Comparison of ENCODE assay signal across 30 mouse cellular contexts in the genomic region with DNA sequence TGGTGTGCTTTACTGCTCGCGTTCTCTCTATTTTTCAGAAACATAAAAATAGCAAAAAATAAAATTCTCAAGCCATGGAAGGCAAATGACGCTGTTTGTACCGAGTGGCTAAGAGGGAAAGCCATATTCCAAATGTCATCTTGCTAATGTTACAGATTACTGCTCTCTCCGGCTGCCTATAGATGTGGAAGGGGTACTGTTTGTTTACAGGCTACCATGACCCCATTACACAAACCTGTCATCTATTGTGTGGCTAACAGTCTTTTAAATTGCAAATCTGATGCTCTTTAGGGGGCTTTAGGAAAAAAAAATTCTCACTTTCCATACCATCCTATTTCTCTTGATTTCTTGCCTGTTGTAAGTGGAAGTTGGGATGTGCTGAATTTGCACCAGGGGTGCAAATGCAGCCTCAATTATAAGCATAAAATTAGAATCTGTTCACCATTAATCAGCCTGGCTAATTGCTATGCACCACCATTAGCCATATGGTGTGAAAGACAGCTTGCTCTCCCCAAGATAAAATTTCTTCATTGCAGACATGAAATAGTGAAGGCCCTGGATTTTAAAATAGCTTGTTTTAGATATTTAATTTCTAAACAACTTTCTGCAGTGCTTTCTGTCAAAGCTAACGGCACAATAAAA. TPM values are rescaled to one million over a fixed set of nuclear protein-coding genes. Genes with fewer than 3 reads are reported as not detected.
DNase-seq lines count a peak whose midpoint lies in the region; ATAC-seq and TF ChIP-seq lines count a peak whose summit lies in the region.
"Had no signal": no experiment of that assay in that cellular context is flagged by ENCODE, and none has a peak within 500 bp of the region (broad histone marks: within the 10 kb centered on the region; RNA-seq: fewer than 3 reads in every experiment).

No protein-coding gene starts in this region.

- TF ChIP-seq POLR2A in brain, embryonic 14.5 days (IDR thresholded peaks at IDR 0.05; ENCODE audit: borderline replicate concordance, extremely low read depth, insufficient read depth, insufficient read length, poor library complexity, severe bottlenecking): no peak

- 0 out of 2 replicates have a peak, but pooled peaks cover 3% of the 10 kb centered on the region for H3K27me3 ChIP-seq in forebrain, embryonic 14.5 days (replicated peaks; ENCODE audit: control insufficient read depth, insufficient read depth, low read length)
- H3K27me3 ChIP-seq in forebrain, embryonic 16.5 days (replicated peaks; ENCODE audit: control insufficient read depth, insufficient read depth, low read length): peaks cover 12% of the 10 kb centered on the region; the same call in 1 of the 2 replicates
- H3K27me3 ChIP-seq in midbrain, embryonic 13.5 days: no peaks in the 10 kb centered on the region
- H3K27me3 ChIP-seq in midbrain, embryonic 10.5 days (ENCODE audit: low read depth, poor library complexity, severe bottlenecking): no peaks in the 10 kb centered on the region
- H3K27me3 ChIP-seq in neural tube, embryonic 15.5 days (replicated peaks): no peaks in the 10 kb centered on the region
- H3K27me3 ChIP-seq: heart, embryonic 12.5 days; intestine, embryonic 15.5 days; liver, embryonic 12.5 days; Patski had no signal

- no peaks in the 10 kb centered on the region for H3K36me3 ChIP-seq in forebrain, embryonic 14.5 days (ENCODE audit: control insufficient read depth, insufficient read depth, low read length)
- no peaks in the 10 kb centered on the region for H3K36me3 ChIP-seq in forebrain, embryonic 16.5 days (ENCODE audit: control insufficient read depth, insufficient read depth)
- H3K36me3 ChIP-seq in midbrain, embryonic 13.5 days: no peaks in the 10 kb centered on the region
- no peaks in the 10 kb centered on the region for H3K36me3 ChIP-seq in midbrain, embryonic 10.5 days
- H3K36me3 ChIP-seq in neural tube, embryonic 15.5 days: no peaks in the 10 kb centered on the region
- H3K36me3 ChIP-seq: forebrain, embryonic 10.5 days; heart, embryonic 12.5 days; intestine, embryonic 15.5 days; liver, embryonic 12.5 days had no signal

- H3K27ac ChIP-seq in forebrain, embryonic 14.5 days (ENCODE audit: low read depth, low read length): peak overlapping the region; percentile 33; the same call in 1 of the 2 replicates
- H3K27ac ChIP-seq in forebrain, embryonic 16.5 days (ENCODE audit: low read length): no peak overlapping the region
- peak overlapping the region; percentile 31; the same call in 1 of the 2 replicates for H3K27ac ChIP-seq in midbrain, embryonic 13.5 days
- H3K27ac ChIP-seq in midbrain, embryonic 10.5 days (replicated peaks): no peak overlapping the region
- peak overlapping the region; percentile 37; the same call in 1 of the 2 replicates for H3K27ac ChIP-seq in neural tube, embryonic 15.5 days (replicated peaks)
- H3K27ac ChIP-seq: embryonic facial prominence, embryonic 13.5 days; forebrain, embryonic 10.5 days; intestine, embryonic 15.5 days; layer of hippocampus, adult 2 months; liver, embryonic 12.5 days had no signal

- peak; percentile 66 for ATAC-seq in forebrain, embryonic 14.5 days
- no peak for ATAC-seq in forebrain, embryonic 16.5 days
- ATAC-seq in midbrain, embryonic 13.5 days: no peak
- no peak; the same call in 1 of the 2 replicates for ATAC-seq in neural tube, embryonic 15.5 days (ENCODE audit: low FRiP score)
- ATAC-seq: intestine, embryonic 15.5 days; liver, embryonic 12.5 days; liver, postnatal 0 days; Patski had no signal

- 65% methylated on average over 6 of the region's 6 CpGs for WGBS in forebrain, embryonic 14.5 days
- 57% methylated on average over 6 of the region's 6 CpGs for WGBS in forebrain, embryonic 16.5 days
- WGBS in midbrain, embryonic 13.5 days: 74% methylated on average over 6 of the region's 6 CpGs
- 80% methylated on average over 6 of the region's 6 CpGs for WGBS in midbrain, embryonic 10.5 days
- WGBS in neural tube, embryonic 15.5 days: 40% methylated on average over 6 of the region's 6 CpGs

- H3K4me3 ChIP-seq in forebrain, embryonic 14.5 days (ENCODE audit: low read depth, low read length): no peak overlapping the region
- H3K4me3 ChIP-seq in forebrain, embryonic 16.5 days (replicated peaks; ENCODE audit: low read length): no peak overlapping the region
- H3K4me3 ChIP-seq in midbrain, embryonic 13.5 days (replicated peaks): no peak overlapping the region
- no peak overlapping the region for H3K4me3 ChIP-seq in midbrain, embryonic 10.5 days
- no peak overlapping the region for H3K4me3 ChIP-seq in neural tube, embryonic 15.5 days (replicated peaks)
- H3K4me3 ChIP-seq: embryonic facial prominence, embryonic 13.5 days; forebrain, embryonic 10.5 days; heart, embryonic 12.5 days; intestine, embryonic 15.5 days; layer of hippocampus, adult 2 months; liver, embryonic 12.5 days had no signal

- peaks cover 7% of the 10 kb centered on the region; the same call in 1 of the 2 replicates for H3K4me1 ChIP-seq in forebrain, embryonic 14.5 days (ENCODE audit: control insufficient read depth, insufficient read depth, low read length)
- peaks cover 10% of the 10 kb centered on the region for H3K4me1 ChIP-seq in forebrain, embryonic 16.5 days (replicated peaks; ENCODE audit: control insufficient read depth, insufficient read depth, low read length)
- peaks cover 43% of the 10 kb centered on the region for H3K4me1 ChIP-seq in midbrain, embryonic 13.5 days (replicated peaks)
- peaks cover 22% of the 10 kb centered on the region for H3K4me1 ChIP-seq in midbrain, embryonic 10.5 days
- H3K4me1 ChIP-seq in neural tube, embryonic 15.5 days: peaks cover 40% of the 10 kb centered on the region
- H3K4me1 ChIP-seq: embryonic facial prominence, embryonic 13.5 days; intestine, embryonic 15.5 days; liver, embryonic 12.5 days had no signal

- no peaks in the 10 kb centered on the region for H3K9me3 ChIP-seq in forebrain, embryonic 14.5 days (replicated peaks; ENCODE audit: control insufficient read depth, low read length)
- no peaks in the 10 kb centered on the region for H3K9me3 ChIP-seq in forebrain, embryonic 16.5 days (ENCODE audit: control insufficient read depth, low read length)
- H3K9me3 ChIP-seq in midbrain, embryonic 13.5 days: no peaks in the 10 kb centered on the region
- no peaks in the 10 kb centered on the region for H3K9me3 ChIP-seq in midbrain, embryonic 10.5 days (replicated peaks)
- H3K9me3 ChIP-seq in neural tube, embryonic 15.5 days (replicated peaks): no peaks in the 10 kb centered on the region
- H3K9me3 ChIP-seq: embryonic facial prominence, embryonic 13.5 days; forebrain, embryonic 10.5 days; heart, embryonic 12.5 days; intestine, embryonic 15.5 days; liver, embryonic 12.5 days had no signal

- no peak overlapping the region for H3K9ac ChIP-seq in forebrain, embryonic 14.5 days (ENCODE audit: low read length)
- H3K9ac ChIP-seq in forebrain, embryonic 16.5 days (replicated peaks; ENCODE audit: low read depth, low read length): no peak overlapping the region
- no peak overlapping the region for H3K9ac ChIP-seq in midbrain, embryonic 13.5 days (replicated peaks)
- no peak overlapping the region for H3K9ac ChIP-seq in neural tube, embryonic 15.5 days (replicated peaks)
- H3K9ac ChIP-seq: embryonic facial prominence, embryonic 13.5 days; heart, embryonic 12.5 days; intestine, embryonic 15.5 days; liver, embryonic 12.5 days; liver, postnatal 0 days had no signal

- TF ChIP-seq CTCF in brain, embryonic 14.5 days (IDR thresholded peaks at IDR 0.05; ENCODE audit: borderline replicate concordance, extremely low read depth, insufficient read depth, insufficient read length): no peak

- no peak overlapping the region for H3K4me2 ChIP-seq in forebrain, embryonic 14.5 days (ENCODE audit: low read length)
- H3K4me2 ChIP-seq in forebrain, embryonic 16.5 days (ENCODE audit: low read length): no peak overlapping the region
- no peak overlapping the region for H3K4me2 ChIP-seq in midbrain, embryonic 13.5 days (replicated peaks)
- no peak overlapping the region for H3K4me2 ChIP-seq in neural tube, embryonic 15.5 days
- H3K4me2 ChIP-seq: embryonic facial prominence, embryonic 13.5 days; heart, embryonic 12.5 days; intestine, embryonic 15.5 days; liver, embryonic 12.5 days had no signal

- DNase-seq in forebrain, embryonic 14.5 days (ENCODE audit: low spot score): peak; percentile 67
- no peak for DNase-seq in midbrain, embryonic 10.5 days (ENCODE audit: low spot score)
- peak; percentile 83 for DNase-seq in brain, embryonic 14.5 days (ENCODE audit: low read depth)
- DNase-seq in adrenal gland, postnatal 36 days: no peak
- DNase-seq: adrenal gland, postnatal 14 days; cerebellum, adult 18-20 months; cerebellum, postnatal 10 days; gastrocnemius, postnatal 14 days; heart, adult 18-20 months; heart, postnatal 4 days; kidney, adult 2 months; kidney, postnatal 36 days; left cerebral cortex, postnatal 4 days; liver, postnatal 0 days; lung, postnatal 36 days; right cerebral cortex, adult 18-20 months; spleen, adult 18-20 months; thymus, postnatal 14 days had no signal

RNA-seq across cellular contexts. Expression of a gene that starts 17.6 kb away (rescaled TPM):
- 30.7 and 37.6 TPM in 2 replicates for polyA plus RNA-seq in forebrain, embryonic 14.5 days (2014; fragmentation: Nextera tagmentation; extraction: Ambion mirVana)
- 33.9 and 43.7 TPM in 2 replicates for polyA plus RNA-seq in forebrain, embryonic 16.5 days (2015; fragmentation: Nextera tagmentation; extraction: Ambion mirVana)
- 93.8 and 94.0 TPM in 2 replicates for polyA plus RNA-seq in midbrain, embryonic 13.5 days (2015; fragmentation: Nextera tagmentation; extraction: Ambion mirVana)
- 31.8 and 49.2 TPM in 2 replicates for polyA plus RNA-seq in midbrain, embryonic 10.5 days (2016; fragmentation: Nextera tagmentation; extraction: Ambion mirVana)
- polyA plus RNA-seq in brain, embryonic 14.5 days (2012; rRNA removed): 33.8 and 53.1 TPM in 2 replicates
- 157 and 168 TPM in 2 replicates for polyA plus RNA-seq in neural tube, embryonic 15.5 days (2015; fragmentation: Nextera tagmentation; extraction: Ambion mirVana)
- 10 to 100 TPM; 16.8 to 30.3 TPM for total RNA-seq in adrenal gland, postnatal 36 days (2021)
- total RNA-seq: common myeloid progenitor, adult 5-6 weeks; MEL had no signal

Comparison
In these comparisons a context has a peak if more than half of its experiments do, and no peak if none do; other contexts are left out.
1. H3K27ac ChIP-seq: peak in forebrain, embryonic 14.5 days (single experiment), midbrain, embryonic 13.5 days (single experiment) and neural tube, embryonic 15.5 days (single experiment); none in forebrain, embryonic 16.5 days (single experiment) and midbrain, embryonic 10.5 days (single experiment).
2. DNase-seq: peak in forebrain, embryonic 14.5 days (single experiment) and brain, embryonic 14.5 days (single experiment); none in midbrain, embryonic 10.5 days (single experiment) and adrenal gland, postnatal 36 days (0 of 2).